Mouse (Mus musculus) midbrain, embryonic 15.5 days (tissue): Measurements from ENCODE around the gene Myo1d. TPM values are rescaled to one million over a fixed set of nuclear protein-coding genes. Genes with fewer than 3 reads are reported as not detected.

Source experiments
- ATAC-seq: fragments of 200-750 bp; cut with Nextera tagmentation; replicated peaks from 2 replicates; pipeline ENCODE4 v1.8.0; 2017; ENCODE audit warnings: moderate TSS enrichment
- H3K27ac ChIP-seq: fragments of 300-500 bp; sonication (generic); 2 replicates; pipeline ENCODE4 v1.5.1; 2015; ENCODE audit warnings: mild to moderate bottlenecking, inconsistent platforms
- H3K27me3 ChIP-seq: fragments of 300-500 bp; sonication (generic); replicated peaks from 2 replicates; pipeline ENCODE4 v1.6.1; 2015; ENCODE audit warnings: inconsistent platforms
- H3K36me3 ChIP-seq: fragments of 300-500 bp; sonication (generic); replicated peaks from 2 replicates; pipeline ENCODE4 v1.6.1; 2015; ENCODE audit warnings: inconsistent platforms
- H3K4me1 ChIP-seq: fragments of 300-500 bp; sonication (generic); 2 replicates; pipeline ENCODE4 v1.6.1; 2015; ENCODE audit warnings: inconsistent platforms
- H3K4me2 ChIP-seq: fragments of 300-500 bp; sonication (generic); 2 replicates; pipeline ENCODE4 v1.6.1; 2015; ENCODE audit warnings: inconsistent platforms, mild to moderate bottlenecking, moderate library complexity
- H3K4me3 ChIP-seq: fragments of 300-500 bp; sonication (generic); 2 replicates; pipeline ENCODE4 v1.5.1; 2015; ENCODE audit warnings: mild to moderate bottlenecking, inconsistent platforms
- H3K9ac ChIP-seq: fragments of 300-500 bp; sonication (generic); 2 replicates; pipeline ENCODE4 v1.6.1; 2015; ENCODE audit warnings: mild to moderate bottlenecking, inconsistent platforms
- H3K9me3 ChIP-seq: fragments of 300-500 bp; sonication (generic); 2 replicates; pipeline ENCODE4 v1.6.1; 2016; ENCODE audit warnings: inconsistent platforms
- WGBS: fragments of 180-500 bp; shearing (Covaris S2); methylation state at CpG from one replicate; pipeline ENCODE4 v1.1.7; 2015; ENCODE audit warnings: mixed read lengths; 5-methylcytosine and 5-hydroxymethylcytosine counted together
- polyA plus RNA-seq: library from polyadenylated mRNA; unstranded; fragments of >200 nt; fragmentation: Nextera tagmentation; extraction: Ambion mirVana; gene quantifications from 2 replicates; pipeline ENCODE4 v1.2.1, GENCODE M21; 2015

The Myo1d gene
- polyA plus RNA-seq, 1 experiment from 2014 or later, result 2.7 TPM

DNA sequence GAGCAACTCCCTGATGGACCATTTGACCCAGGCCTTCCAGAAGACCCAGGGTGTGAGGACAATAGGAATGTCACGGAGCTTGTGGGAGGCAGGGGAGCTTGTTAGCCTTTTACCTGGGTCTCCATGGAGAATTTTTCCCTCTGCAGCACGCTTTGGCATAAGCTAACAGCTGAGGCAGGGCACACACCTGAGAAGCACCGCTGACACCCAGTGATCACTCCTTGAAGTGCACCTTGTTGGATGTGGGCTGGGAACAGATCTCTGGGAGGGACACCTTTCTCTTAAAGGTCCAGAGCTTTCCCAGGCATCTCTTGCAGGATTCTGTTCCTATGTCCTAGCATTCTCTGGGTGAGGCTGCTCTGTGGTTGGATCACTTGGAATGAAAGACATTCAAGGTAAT is 20.2 kb upstream of the Myo1d start:
- no peak for ATAC-seq
- Histone ChIP-seq H3K36me3 (no peaks in the 10 kb centered on the region), H3K4me2 (no peak overlapping the region), H3K27me3 (no peaks in the 10 kb centered on the region), H3K9ac (no peak overlapping the region), H3K4me3 (no peak overlapping the region), H3K9me3 (no peaks in the 10 kb centered on the region), H3K27ac (no peak overlapping the region), H3K4me1 (no peaks in the 10 kb centered on the region)
- WGBS, result 46% methylated on average over 3 of the region's 3 CpGs

DNA sequence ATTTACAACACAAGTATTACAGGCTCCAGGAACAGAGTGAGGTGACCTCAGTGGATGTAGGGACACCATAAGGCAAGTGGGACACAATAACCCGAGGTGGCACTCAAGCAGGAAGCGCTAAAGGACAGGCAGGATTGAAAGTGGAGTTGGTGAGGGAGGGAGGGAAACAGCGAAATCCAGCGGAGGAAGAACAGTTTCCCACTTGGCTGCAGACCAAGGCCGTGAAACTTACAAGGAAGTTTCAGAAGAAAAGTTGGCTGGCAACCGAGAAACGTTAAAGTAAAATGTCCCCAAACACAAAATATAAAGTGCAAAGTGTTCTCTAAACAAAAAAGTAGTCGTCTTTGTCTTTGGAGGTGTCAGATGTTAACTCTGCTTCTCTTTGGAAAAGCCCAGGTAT is 15.6 kb upstream of the Myo1d start:
- H3K27ac ChIP-seq, result no peak overlapping the region
- no peak overlapping the region for H3K9ac ChIP-seq
- H3K27me3 ChIP-seq, result no peaks in the 10 kb centered on the region
- 80% methylated on average over 8 of the region's 8 CpGs for WGBS
- H3K9me3 ChIP-seq, result no peaks in the 10 kb centered on the region
- no peak for ATAC-seq
- H3K4me3 ChIP-seq, result no peak overlapping the region
- H3K4me2 ChIP-seq, result no peak overlapping the region
- H3K4me1 ChIP-seq, result no peaks in the 10 kb centered on the region
- no peaks in the 10 kb centered on the region for H3K36me3 ChIP-seq

DNA sequence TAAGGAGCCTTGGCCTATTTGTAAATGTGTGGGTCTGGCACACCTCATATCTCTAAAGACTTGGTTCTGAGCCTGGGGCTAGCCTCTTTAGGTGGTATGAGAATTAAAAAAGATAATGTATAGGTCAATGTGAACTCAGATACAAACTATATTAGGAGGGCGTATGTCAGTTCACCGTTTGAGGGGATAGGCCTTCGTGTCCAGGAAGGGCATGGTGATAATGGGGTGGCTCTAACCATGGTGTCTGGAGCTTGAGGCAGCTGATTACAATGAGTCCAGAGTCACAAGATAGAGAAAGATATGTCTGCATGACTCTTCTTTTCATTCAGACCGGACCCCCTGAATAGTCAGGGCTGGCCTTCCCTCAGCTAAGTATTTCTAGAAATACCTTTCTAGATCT is 14.5 kb upstream of the Myo1d start:
- Histone ChIP-seq H3K9me3 (no peaks in the 10 kb centered on the region), H3K9ac (no peak overlapping the region), H3K4me2 (no peak overlapping the region), H3K4me3 (no peak overlapping the region), H3K36me3 (no peaks in the 10 kb centered on the region), H3K4me1 (no peaks in the 10 kb centered on the region), H3K27me3 (no peaks in the 10 kb centered on the region), H3K27ac (no peak overlapping the region)
- ATAC-seq, result no peak
- WGBS, result 87% methylated on average over 4 of the region's 4 CpGs

DNA sequence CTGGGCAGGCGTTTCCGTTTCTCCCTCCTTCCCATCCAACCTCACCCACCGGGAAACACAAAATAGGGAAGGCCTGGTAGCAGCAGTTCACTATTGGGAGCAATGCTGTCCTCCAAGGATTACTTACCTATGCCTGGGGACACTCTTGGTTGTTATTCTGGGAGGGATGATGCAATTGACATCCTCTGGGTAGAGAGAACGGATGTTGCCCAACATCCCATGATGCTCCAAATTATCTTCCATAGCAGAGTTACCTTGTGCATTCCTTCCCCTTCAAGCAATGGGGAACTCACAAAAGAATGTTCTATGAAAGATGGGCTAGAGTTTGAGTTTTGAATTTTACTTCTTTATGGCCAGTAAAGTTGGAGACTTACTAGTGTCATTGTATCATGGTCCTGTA is 13.6 kb upstream of the Myo1d start:
- no peaks in the 10 kb centered on the region for H3K36me3 ChIP-seq
- H3K27ac ChIP-seq, result no peak overlapping the region
- no peaks in the 10 kb centered on the region for H3K4me1 ChIP-seq
- no peak overlapping the region for H3K4me2 ChIP-seq
- H3K4me3 ChIP-seq, result no peak overlapping the region
- H3K9me3 ChIP-seq, result no peaks in the 10 kb centered on the region
- no peak for ATAC-seq
- WGBS, result 89% methylated on average over 4 of the region's 4 CpGs
- no peak overlapping the region for H3K9ac ChIP-seq
- H3K27me3 ChIP-seq, result no peaks in the 10 kb centered on the region

DNA sequence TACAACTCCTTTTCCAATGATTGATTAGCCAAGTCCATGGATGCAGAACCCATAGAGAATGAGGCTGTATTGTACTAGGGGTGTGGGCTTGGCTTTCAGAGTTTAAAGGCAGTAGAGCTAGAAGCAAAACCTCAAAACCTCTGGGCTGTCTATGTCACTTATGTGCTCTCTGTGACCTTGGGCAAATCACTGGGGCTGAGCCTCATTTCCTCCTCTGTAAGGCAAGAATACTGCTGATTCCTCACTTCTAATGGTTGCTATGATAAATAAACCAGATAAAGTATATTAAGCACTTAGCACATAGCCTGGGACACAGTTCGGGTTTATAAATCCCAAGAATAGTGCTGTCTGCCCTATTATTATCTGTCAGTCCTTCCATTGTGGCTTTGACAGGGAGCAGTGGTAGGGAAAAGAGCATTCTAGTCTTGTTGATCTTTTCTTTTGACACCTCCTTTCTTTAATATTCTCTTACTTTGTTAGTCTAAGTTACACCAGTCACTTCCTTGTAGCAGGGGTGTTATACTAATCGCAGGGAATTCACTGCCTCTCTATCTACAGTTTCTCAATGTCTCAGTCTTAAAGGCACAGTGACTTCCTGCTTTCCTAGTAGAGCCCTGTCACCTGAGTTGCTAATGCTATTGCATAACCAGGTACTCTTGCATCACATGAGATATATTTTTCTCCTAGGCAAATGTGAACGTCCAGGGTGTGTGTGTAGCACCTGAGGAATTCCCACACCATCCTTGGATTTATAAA is 12.0 kb upstream of the Myo1d start:
- H3K9ac ChIP-seq, result no peak overlapping the region
- H3K27me3 ChIP-seq, result no peaks in the 10 kb centered on the region
- ATAC-seq, result no peak
- 69% methylated on average over 3 of the region's 3 CpGs for WGBS
- H3K9me3 ChIP-seq, result no peaks in the 10 kb centered on the region
- H3K27ac ChIP-seq, result no peak overlapping the region
- H3K4me1 ChIP-seq, result no peaks in the 10 kb centered on the region
- no peak overlapping the region for H3K4me3 ChIP-seq
- H3K4me2 ChIP-seq, result no peak overlapping the region
- H3K36me3 ChIP-seq, result no peaks in the 10 kb centered on the region

DNA sequence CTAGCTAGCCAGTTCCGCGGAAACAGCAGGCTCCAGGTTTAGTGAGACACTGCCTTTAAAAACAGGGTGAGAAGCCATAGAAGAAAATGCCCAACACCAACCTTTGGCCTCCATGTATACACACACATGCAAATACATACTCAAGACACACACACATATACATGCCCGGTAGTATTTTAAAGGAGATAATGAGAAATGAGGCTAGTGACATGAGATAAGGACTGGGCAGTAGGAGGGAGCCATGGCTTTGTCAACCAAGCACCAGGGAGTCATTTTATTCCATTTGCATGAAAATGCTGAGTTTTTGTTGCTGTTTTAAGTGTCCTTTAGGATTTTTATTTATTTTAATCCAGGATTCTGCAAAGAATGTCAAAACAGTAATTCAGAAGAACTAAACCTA is 10.6 kb upstream of the Myo1d start:
- H3K4me3 ChIP-seq, result no peak overlapping the region
- no peak for ATAC-seq
- no peaks in the 10 kb centered on the region for H3K4me1 ChIP-seq
- no peaks in the 10 kb centered on the region for H3K27me3 ChIP-seq
- no peaks in the 10 kb centered on the region for H3K36me3 ChIP-seq
- H3K27ac ChIP-seq, result no peak overlapping the region
- no peak overlapping the region for H3K9ac ChIP-seq
- H3K9me3 ChIP-seq, result no peaks in the 10 kb centered on the region
- H3K4me2 ChIP-seq, result no peak overlapping the region
- WGBS, result 67% methylated on average over 3 of the region's 3 CpGs

DNA sequence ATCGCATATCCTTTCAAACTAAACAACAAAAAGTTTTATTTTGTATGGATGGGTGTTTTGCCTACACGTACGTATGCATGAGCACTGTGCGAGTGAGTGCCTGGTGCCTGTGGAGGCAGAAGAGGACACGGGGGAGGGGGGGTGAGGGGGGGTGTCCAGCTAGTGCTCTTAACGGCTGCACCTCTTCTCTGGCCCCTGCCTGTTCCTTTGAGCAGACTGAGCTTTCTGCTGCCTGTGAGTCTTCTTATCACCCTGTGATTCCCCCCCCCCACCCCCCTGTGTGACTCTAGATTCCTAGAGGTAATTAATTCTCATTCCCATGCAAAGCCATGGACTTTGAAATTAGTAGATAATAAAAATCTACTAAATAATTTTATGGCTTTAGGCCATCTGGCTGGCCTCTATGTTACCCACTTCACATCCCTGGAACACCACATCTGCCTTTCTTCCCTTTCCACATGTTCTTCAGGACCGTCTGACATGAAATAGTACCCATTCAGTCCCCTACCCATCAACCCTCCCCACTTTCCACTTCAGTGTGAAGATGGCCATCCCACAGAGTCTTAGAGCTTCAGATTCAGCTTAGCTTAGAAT is 9.9 kb upstream of the Myo1d start:
- Histone ChIP-seq H3K9me3 (no peaks in the 10 kb centered on the region), H3K4me1 (no peaks in the 10 kb centered on the region)

DNA sequence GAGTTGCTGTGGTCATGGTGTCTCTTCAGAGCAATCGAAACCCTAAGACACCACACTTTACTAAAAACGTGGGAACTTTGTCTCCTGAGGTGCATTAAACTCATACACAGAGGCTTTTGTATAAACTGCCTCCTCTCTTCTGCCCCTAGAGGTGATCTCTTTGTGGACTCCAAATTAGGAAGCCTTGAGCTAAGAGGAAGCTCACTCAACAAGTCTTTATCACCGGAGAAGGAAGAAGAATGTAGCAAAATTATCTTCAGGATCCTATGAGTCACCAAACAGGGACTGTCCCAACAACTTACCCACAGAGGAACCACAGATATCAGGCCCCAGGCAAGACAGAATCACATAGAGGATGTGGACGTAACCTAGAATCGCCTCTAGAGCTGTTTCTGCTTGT is 5.8 kb upstream of the Myo1d start:
- WGBS, result 89% methylated on average over 5 of the region's 5 CpGs

More for the DNA sequence above, 9.9 kb upstream of the Myo1d start:
- 66% methylated on average over 7 of the region's 7 CpGs for WGBS
- H3K27me3 ChIP-seq, result no peaks in the 10 kb centered on the region
- no peak for ATAC-seq
- no peak overlapping the region for H3K9ac ChIP-seq
- H3K4me2 ChIP-seq, result no peak overlapping the region
- H3K27ac ChIP-seq, result no peak overlapping the region
- H3K36me3 ChIP-seq, result no peaks in the 10 kb centered on the region
- H3K4me3 ChIP-seq, result no peak overlapping the region

DNA sequence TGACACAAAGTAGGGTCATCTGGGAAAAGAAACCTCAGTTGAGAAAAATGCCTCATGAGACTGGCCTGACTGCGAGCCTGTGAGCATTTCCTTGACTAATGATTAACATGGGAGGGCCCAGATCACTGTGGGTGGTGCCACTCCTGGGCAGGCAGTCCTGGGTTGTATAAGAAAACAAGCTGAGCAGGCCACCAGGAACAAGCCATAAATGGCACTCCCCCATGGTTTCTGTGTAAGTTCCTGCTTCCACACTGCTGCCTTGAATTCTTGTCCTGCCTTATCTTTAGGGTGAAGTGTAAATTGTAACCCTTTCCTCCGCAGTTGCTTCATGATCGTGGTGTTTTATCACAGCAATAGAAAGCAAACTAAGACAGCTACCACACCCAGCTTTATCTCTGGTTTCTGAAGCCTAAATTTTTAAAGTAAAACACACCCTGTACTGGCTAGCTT is 4.5 kb upstream of the Myo1d start:
- H3K4me1 ChIP-seq, result peaks cover 2% of the 10 kb centered on the region; the same call in 1 of the 2 replicates
- no peaks in the 10 kb centered on the region for H3K9me3 ChIP-seq
- H3K27ac ChIP-seq, result no peak overlapping the region
- H3K9ac ChIP-seq, result no peak overlapping the region
- ATAC-seq, result no peak
- H3K27me3 ChIP-seq, result no peaks in the 10 kb centered on the region
- H3K4me3 ChIP-seq, result no peak overlapping the region
- 67% methylated on average over 3 of the region's 3 CpGs for WGBS
- H3K4me2 ChIP-seq, result no peak overlapping the region
- H3K36me3 ChIP-seq, result no peaks in the 10 kb centered on the region

More for the DNA sequence above, 5.8 kb upstream of the Myo1d start:
- Histone ChIP-seq H3K4me1 (no peaks in the 10 kb centered on the region), H3K4me3 (no peak overlapping the region), H3K9ac (no peak overlapping the region), H3K9me3 (no peaks in the 10 kb centered on the region), H3K27ac (no peak overlapping the region), H3K36me3 (no peaks in the 10 kb centered on the region), H3K27me3 (no peaks in the 10 kb centered on the region), H3K4me2 (no peak overlapping the region)
- ATAC-seq, result no peak

DNA sequence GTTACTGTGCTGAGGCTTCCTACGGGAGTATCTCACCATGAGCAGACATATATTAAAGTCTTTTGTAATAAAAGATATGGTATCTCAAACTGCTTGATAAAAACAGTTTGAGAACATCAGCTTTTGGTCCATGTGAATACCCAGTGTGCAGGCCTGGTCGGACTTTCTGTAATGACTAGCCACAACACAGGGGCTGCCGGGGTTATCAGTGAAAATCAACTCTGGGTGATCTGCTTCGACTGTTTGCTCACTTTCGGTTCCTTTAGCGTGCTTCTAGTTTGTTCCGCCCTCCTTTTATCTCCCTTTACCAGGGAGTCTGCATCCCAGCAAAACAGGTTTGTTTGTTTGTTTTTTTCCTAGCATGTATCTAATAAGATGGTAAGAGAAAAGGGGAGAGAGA is 3.6 kb upstream of the Myo1d start:
- 81% methylated on average over 7 of the region's 7 CpGs for WGBS

DNA sequence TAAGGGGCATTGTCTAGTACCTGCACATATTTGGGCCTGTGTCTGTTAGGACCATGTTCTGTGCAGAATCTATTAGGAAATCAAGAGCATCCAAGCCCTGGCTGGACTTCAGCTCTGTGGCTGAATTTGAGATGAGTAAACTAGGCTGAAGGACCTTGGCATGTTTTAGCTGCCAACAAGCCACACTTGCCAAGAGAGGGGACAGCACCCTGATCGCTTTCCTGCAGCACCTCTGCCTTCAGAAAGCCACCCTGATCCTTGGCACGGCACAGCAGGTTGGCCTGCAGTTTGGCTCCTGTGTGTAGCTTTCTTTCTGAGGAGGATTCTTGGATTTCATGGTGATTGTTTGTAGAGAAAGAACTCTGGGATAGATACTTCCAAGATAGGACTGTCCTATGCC is 1.7 kb upstream of the Myo1d start:
- Histone ChIP-seq H3K36me3 (no peaks in the 10 kb centered on the region), H3K9me3 (no peaks in the 10 kb centered on the region), H3K4me3 (no peak overlapping the region), H3K27me3 (peaks cover 4% of the 10 kb centered on the region; the same call in 1 of the 2 replicates), H3K4me1 (peaks cover 7% of the 10 kb centered on the region; the same call in 1 of the 2 replicates), H3K9ac (no peak overlapping the region), H3K27ac (no peak overlapping the region), H3K4me2 (no peak overlapping the region)
- ATAC-seq, result no peak
- WGBS, result 89% methylated on average over 2 of the region's 2 CpGs

More for the DNA sequence above, 3.6 kb upstream of the Myo1d start:
- peaks cover 7% of the 10 kb centered on the region; the same call in 1 of the 2 replicates for H3K4me1 ChIP-seq
- ATAC-seq, result no peak
- no peak overlapping the region for H3K4me3 ChIP-seq
- H3K27ac ChIP-seq, result no peak overlapping the region
- no peak overlapping the region for H3K4me2 ChIP-seq
- no peaks in the 10 kb centered on the region for H3K36me3 ChIP-seq
- no peak overlapping the region for H3K9ac ChIP-seq
- H3K27me3 ChIP-seq, result no peaks in the 10 kb centered on the region
- H3K9me3 ChIP-seq, result no peaks in the 10 kb centered on the region

DNA sequence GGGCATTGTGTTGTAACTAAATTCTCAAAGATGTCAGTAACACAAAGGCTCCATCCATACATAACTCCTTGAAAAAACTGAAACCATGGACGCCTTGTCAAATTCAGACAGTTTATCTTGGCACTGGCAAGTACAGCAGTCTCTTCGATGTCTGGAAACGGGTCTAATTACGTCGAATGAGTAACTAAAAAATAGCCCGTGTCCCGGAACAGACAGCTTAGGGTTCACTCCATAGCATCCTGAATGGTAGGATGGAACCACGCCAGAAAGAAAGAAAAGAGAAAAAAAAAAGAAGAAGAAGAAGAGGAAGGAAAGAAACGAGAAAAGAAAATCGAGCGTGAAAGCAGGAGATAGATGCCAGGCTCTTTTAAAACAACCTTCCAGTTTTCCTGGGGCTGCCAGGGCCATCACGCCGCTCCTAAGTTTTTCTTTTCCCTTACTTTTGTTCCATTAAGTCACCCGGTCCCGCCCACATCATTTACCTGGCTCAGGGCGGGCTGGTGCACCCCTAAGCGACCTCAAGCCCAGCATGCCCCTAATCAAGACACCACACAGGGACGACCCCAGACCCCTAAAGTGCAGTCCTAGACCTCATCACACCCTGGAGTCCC is 804 bp downstream of the Myo1d start:
- Histone ChIP-seq H3K9ac (peak overlapping the region; percentile 51), H3K36me3 (no peaks in the 10 kb centered on the region), H3K4me2 (peak overlapping the region; percentile 85), H3K4me1 (peaks cover 7% of the 10 kb centered on the region; the same call in 1 of the 2 replicates), H3K27me3 (peaks cover 4% of the 10 kb centered on the region; the same call in 1 of the 2 replicates), H3K4me3 (peak overlapping the region; percentile 58), H3K9me3 (no peaks in the 10 kb centered on the region), H3K27ac (no peak overlapping the region)
- 4% methylated on average over 18 of the region's 18 CpGs for WGBS
- no peak; the same call in 1 of the 2 replicates for ATAC-seq
